Mouse (Mus musculus) megakaryocyte progenitor cell, adult 5-6 weeks (primary cell): ENCODE data around the gene Ddx10. TPM values are rescaled to one million over a fixed set of nuclear protein-coding genes. Genes with fewer than 3 reads are reported as not detected.
"Not testable (repeated sequence)": the region's sequence is repeated elsewhere in the genome, so short reads cannot be mapped to it uniquely, and the experiment has no call there.

ENCODE experiments used
- ATAC-seq: replicated peaks from 2 replicates; pipeline ENCODE4 v1.8.0; 2016; ENCODE audit warnings: mild to moderate bottlenecking, moderate TSS enrichment, inconsistent platforms; ENCODE audit not compliant: poor library complexity
- total RNA-seq, 2 experiments: library from RNA; stranded (forward) in 1 of 2; stranded (reverse) in 1 of 2; fragments of 157-497, 149-512 nt in 1 of 2; fragments of 200-1000 nt in 1 of 2; gene quantifications; 2 replicates each; pipeline versions ENCODE4 v1.2.3 to v1.2.4; 2015 to 2017

Gene Ddx10
- total RNA-seq, 2 experiments from 2014 or later: 57.4 to 62.1 TPM

- ATAC-seq: peak; percentile 70
Measured at GRCm38 (mm10) chr9:53173258-53173657, 74.6 kb downstream of the Ddx10 start.

- peak; percentile 90 for ATAC-seq
Measured at GRCm38 (mm10) chr9:53144266-53144665, 103.6 kb downstream of the Ddx10 start.

- no peak for ATAC-seq
Measured at GRCm38 (mm10) chr9:53143508-53143907, 104.3 kb downstream of the Ddx10 start.

GRCm38 (mm10) chr9:53142424-53142823 is 105.4 kb downstream of the Ddx10 start:
- ATAC-seq: not testable (repeated sequence)

GRCm38 (mm10) chr9:53140610-53141165 is 107.2 kb downstream of the Ddx10 start:
- no peak for ATAC-seq

GRCm38 (mm10) chr9:53132826-53133225 is 115.0 kb downstream of the Ddx10 start:
- ATAC-seq: no peak

GRCm38 (mm10) chr9:53130460-53130859 is 117.4 kb downstream of the Ddx10 start:
- peak; percentile 26; the same call in 1 of the 2 replicates for ATAC-seq

GRCm38 (mm10) chr9:53101103-53101502 is 146.8 kb downstream of the Ddx10 start:
- ATAC-seq: peak; percentile 84

- ATAC-seq: no peak
Measured at GRCm38 (mm10) chr9:53095319-53096165, 152.3 kb downstream of the Ddx10 start.

GRCm38 (mm10) chr9:53094536-53094935 is 153.3 kb downstream of the Ddx10 start:
- ATAC-seq: no peak

GRCm38 (mm10) chr9:53077626-53078025 is 170.2 kb downstream of the Ddx10 start:
- no peak for ATAC-seq

- no peak for ATAC-seq
Measured at GRCm38 (mm10) chr9:53075931-53076330, 171.9 kb downstream of the Ddx10 start.

GRCm38 (mm10) chr9:53074443-53074842 is 173.4 kb downstream of the Ddx10 start:
- ATAC-seq: no peak

- no peak for ATAC-seq
Measured at GRCm38 (mm10) chr9:53073576-53074112, 174.2 kb downstream of the Ddx10 start.

- ATAC-seq: no peak
Measured at GRCm38 (mm10) chr9:53072088-53072487, 175.8 kb downstream of the Ddx10 start.

GRCm38 (mm10) chr9:53070875-53071524 is 176.9 kb downstream of the Ddx10 start:
- no peak for ATAC-seq

GRCm38 (mm10) chr9:53068166-53068565 is 179.7 kb downstream of the Ddx10 start:
- ATAC-seq: peak; percentile 87

GRCm38 (mm10) chr9:53066428-53066827 is 181.4 kb downstream of the Ddx10 start:
- no peak for ATAC-seq

- ATAC-seq: no peak
Measured at GRCm38 (mm10) chr9:53065028-53065427, 182.8 kb downstream of the Ddx10 start.

- ATAC-seq: no peak
Measured at GRCm38 (mm10) chr9:53064531-53064930, 183.3 kb downstream of the Ddx10 start.

- no peak for ATAC-seq
Measured at GRCm38 (mm10) chr9:53055306-53055705, 192.5 kb downstream of the Ddx10 start.
